Mouse (Mus musculus) macrophage (primary cell): ENCODE measurements around the gene Whrn. TPM values are rescaled to one million over a fixed set of nuclear protein-coding genes. Genes with fewer than 3 reads are reported as not detected.

ENCODE experiments used
- H3K27ac ChIP-seq: fragments of 350-480 bp; formaldehyde crosslinking; 2 replicates; pipeline ENCODE4 v1.9.0; 2021
- H3K36me3 ChIP-seq: fragments of 350-480 bp; formaldehyde crosslinking; 2 replicates; pipeline ENCODE4 v1.9.0; 2021; ENCODE audit errors: inconsistent target
- H3K4me3 ChIP-seq: fragments of 350-480 bp; formaldehyde crosslinking; 2 replicates; pipeline ENCODE4 v1.9.0; 2021; ENCODE audit errors: inconsistent target
- H3K79me2 ChIP-seq: fragments of 350-480 bp; formaldehyde crosslinking; 2 replicates; pipeline ENCODE4 v1.9.0; 2021; ENCODE audit errors: inconsistent target
- WGBS: methylation state at CpG from one replicate; pipeline ENCODE4 v1.1.7; 2026; ENCODE audit warnings: inconsistent platforms; ENCODE audit not compliant: missing documents; 5-methylcytosine and 5-hydroxymethylcytosine counted together
- polyA plus RNA-seq: library from polyadenylated mRNA; stranded (reverse); fragments of 250-400 nt; gene quantifications from 3 replicates; pipeline ENCODE4 v1.2.4, GENCODE M21; 2018; ENCODE audit warnings: inconsistent platforms

The Whrn gene
- polyA plus RNA-seq, 1 experiment from 2014 or later: 0.07 TPM

- Histone ChIP-seq H3K4me3 (no peak overlapping the region), H3K79me2 (no peaks in the 10 kb centered on the region), H3K36me3 (no peaks in the 10 kb centered on the region), H3K27ac (no peak overlapping the region)
- WGBS: 28% methylated on average over 9 of the region's 9 CpGs
These were observed 78.4 kb downstream of the Whrn start for GRCm38 (mm10) chr4:63417318-63417957.

GRCm38 (mm10) chr4:63414951-63415350 lies 80.8 kb downstream of the Whrn start:
- H3K36me3 ChIP-seq: no peaks in the 10 kb centered on the region
- H3K27ac ChIP-seq: no peak overlapping the region
- H3K4me3 ChIP-seq: no peak overlapping the region
- H3K79me2 ChIP-seq: no peaks in the 10 kb centered on the region
- WGBS: 40% methylated on average over 5 of the region's 5 CpGs

- peaks cover 10% of the 10 kb centered on the region; the same call in 1 of the 2 replicates for H3K79me2 ChIP-seq
- H3K36me3 ChIP-seq: no peaks in the 10 kb centered on the region
- no peak overlapping the region for H3K27ac ChIP-seq
- no peak overlapping the region for H3K4me3 ChIP-seq
- WGBS: 90% methylated on average over 5 of the region's 5 CpGs
These were observed 84.6 kb downstream of the Whrn start for GRCm38 (mm10) chr4:63411222-63411621.

- H3K79me2 ChIP-seq: peaks cover 10% of the 10 kb centered on the region; the same call in 1 of the 2 replicates
- peak overlapping the region; percentile 41 for H3K4me3 ChIP-seq
- no peak overlapping the region for H3K27ac ChIP-seq
- WGBS: under 1% methylated on average over 19 of the region's 19 CpGs
- no peaks in the 10 kb centered on the region for H3K36me3 ChIP-seq
These were observed 85.2 kb downstream of the Whrn start for GRCm38 (mm10) chr4:63410583-63410934.

GRCm38 (mm10) chr4:63409908-63410582 lies 85.7 kb downstream of the Whrn start:
- peak overlapping the region; percentile 41 for H3K4me3 ChIP-seq
- peaks cover 10% of the 10 kb centered on the region; the same call in 1 of the 2 replicates for H3K79me2 ChIP-seq
- 1% methylated on average over 39 of the region's 39 CpGs for WGBS
- peak overlapping the region; percentile 78 for H3K27ac ChIP-seq
- no peaks in the 10 kb centered on the region for H3K36me3 ChIP-seq

- Histone ChIP-seq H3K27ac (peak overlapping the region; percentile 78), H3K4me3 (peak overlapping the region; percentile 41), H3K79me2 (peaks cover 10% of the 10 kb centered on the region; the same call in 1 of the 2 replicates), H3K36me3 (no peaks in the 10 kb centered on the region)
- WGBS: 3% methylated on average over 18 of the region's 18 CpGs
These were observed 86.4 kb downstream of the Whrn start for GRCm38 (mm10) chr4:63409317-63409907.

GRCm38 (mm10) chr4:63408649-63409048 lies 87.1 kb downstream of the Whrn start:
- Histone ChIP-seq H3K79me2 (peaks cover 10% of the 10 kb centered on the region; the same call in 1 of the 2 replicates), H3K27ac (peak overlapping the region; percentile 78), H3K4me3 (peak overlapping the region; percentile 41; the same call in 1 of the 2 replicates), H3K36me3 (no peaks in the 10 kb centered on the region)
- 14% methylated on average over 8 of the region's 8 CpGs for WGBS

GRCm38 (mm10) chr4:63408247-63408646 lies 87.5 kb downstream of the Whrn start:
- Histone ChIP-seq H3K79me2 (peaks cover 10% of the 10 kb centered on the region; the same call in 1 of the 2 replicates), H3K36me3 (no peaks in the 10 kb centered on the region), H3K27ac (peak overlapping the region; percentile 78), H3K4me3 (no peak overlapping the region; the same call in 1 of the 2 replicates)
- 87% methylated on average over 7 of the region's 7 CpGs for WGBS

- WGBS: 73% methylated on average over 4 of the region's 4 CpGs
- H3K27ac ChIP-seq: no peak overlapping the region
- H3K36me3 ChIP-seq: no peaks in the 10 kb centered on the region
- H3K79me2 ChIP-seq: peaks cover 25% of the 10 kb centered on the region
- no peak overlapping the region for H3K4me3 ChIP-seq
These were observed 90.1 kb downstream of the Whrn start for GRCm38 (mm10) chr4:63405683-63406082.

GRCm38 (mm10) chr4:63405051-63405450 lies 90.7 kb downstream of the Whrn start:
- 65% methylated on average over 7 of the region's 7 CpGs for WGBS
- peaks cover 32% of the 10 kb centered on the region for H3K79me2 ChIP-seq

GRCm38 (mm10) chr4:63404205-63404604 lies 91.6 kb downstream of the Whrn start:
- Histone ChIP-seq H3K36me3 (no peaks in the 10 kb centered on the region), H3K27ac (peak overlapping the region; percentile 98), H3K79me2 (peaks cover 34% of the 10 kb centered on the region), H3K4me3 (no peak overlapping the region)
- 34% methylated on average over 7 of the region's 7 CpGs for WGBS

More at GRCm38 (mm10) chr4:63405051-63405450, 90.7 kb downstream of the Whrn start:
- 0 out of 2 replicates have a peak overlapping the region, but pooled peaks have one; percentile 98 for H3K27ac ChIP-seq
- no peaks in the 10 kb centered on the region for H3K36me3 ChIP-seq
- no peak overlapping the region for H3K4me3 ChIP-seq

- peak within 1 kb of the TSS; percentile 98 for H3K27ac ChIP-seq
- peaks cover 38% of the 10 kb centered on the region for H3K79me2 ChIP-seq
- WGBS: 3% methylated on average over 17 of the region's 17 CpGs
- H3K4me3 ChIP-seq: peak within 1 kb of the TSS; percentile 81
- H3K36me3 ChIP-seq: no peaks in the 10 kb centered on the region
These were observed 92.5 kb downstream of the Whrn start, which contains the start of gene Akna for GRCm38 (mm10) chr4:63403040-63403959. TSS of gene Akna (minus strand) at chr4:63403354.

- Histone ChIP-seq H3K36me3 (peaks cover 3% of the 10 kb centered on the region; the same call in 1 of the 2 replicates), H3K27ac (peak overlapping the region; percentile 98), H3K79me2 (peaks cover 38% of the 10 kb centered on the region), H3K4me3 (peak overlapping the region; percentile 81)
- 0% methylated on average over 6 of the region's 6 CpGs for WGBS
These were observed 93.2 kb downstream of the Whrn start for GRCm38 (mm10) chr4:63402558-63402957.

GRCm38 (mm10) chr4:63402056-63402455 lies 93.7 kb downstream of the Whrn start:
- Histone ChIP-seq H3K4me3 (peak overlapping the region; percentile 81), H3K36me3 (peaks cover 7% of the 10 kb centered on the region; the same call in 1 of the 2 replicates), H3K27ac (peak overlapping the region; percentile 98), H3K79me2 (peaks cover 43% of the 10 kb centered on the region)
- no CpG with 5 or more reads among the region's 10 CpGs for WGBS
